Mouse (Mus musculus) forebrain, embryonic 14.5 days (tissue): ENCODE results near the gene D130052B06Rik. TPM values are rescaled to one million over a fixed set of nuclear protein-coding genes. Genes with fewer than 3 reads are reported as not detected.

Experiments
- polyA plus RNA-seq: library from polyadenylated mRNA; unstranded; fragments of >200 nt; fragmentation: Nextera tagmentation; extraction: Ambion mirVana; gene quantifications from 2 replicates; pipeline ENCODE4 v1.2.1, GENCODE M21; 2014

The D130052B06Rik gene
- polyA plus RNA-seq, 1 experiment from 2014 or later = not detected

Other genes with a start within 250 kb of the D130052B06Rik start
- 5.8 and 9.3 TPM in 2 replicates for gene Ranbp17, start 85.6 kb upstream of the D130052B06Rik start, polyA plus RNA-seq
- gene Gabrp, start 20.3 kb upstream of the D130052B06Rik start, polyA plus RNA-seq = not detected in 2 replicates